ENCODE assay signal across 8 mouse cellular contexts in genomic region chr1:60098839-60099238, GRCm38 (mm10). TPM values are rescaled to one million over a fixed set of nuclear protein-coding genes. Genes with fewer than 3 reads are reported as not detected.
DNase-seq lines count a peak whose midpoint lies in the region; ATAC-seq and TF ChIP-seq lines count a peak whose summit lies in the region.

No protein-coding gene starts in this region.

- no peaks in the 10 kb centered on the region for H3K27me3 ChIP-seq in ES-Bruce4 (ENCODE audit: control insufficient read depth, insufficient read depth, low read length, poor library complexity, severe bottlenecking)
- H3K27me3 ChIP-seq in embryonic facial prominence, embryonic 10.5 days (replicated peaks; ENCODE audit: low read depth, poor library complexity, severe bottlenecking): no peaks in the 10 kb centered on the region
- no peaks in the 10 kb centered on the region for H3K27me3 ChIP-seq in midbrain, embryonic 14.5 days (ENCODE audit: control insufficient read depth, insufficient read depth, low read length)

- no peak for TF ChIP-seq EP300 in ES-Bruce4 (IDR thresholded peaks at IDR 0.05; ENCODE audit: insufficient read depth, low read depth, low read length)

- H3K4me2 ChIP-seq in midbrain, embryonic 14.5 days (ENCODE audit: low read length): peak overlapping the region; percentile 62

- no peak overlapping the region for H3K27ac ChIP-seq in ES-Bruce4 (ENCODE audit: insufficient read depth, low read length)
- H3K27ac ChIP-seq in embryonic facial prominence, embryonic 10.5 days (replicated peaks): 0 out of 2 replicates have a peak overlapping the region, but pooled peaks have one; percentile 97
- H3K27ac ChIP-seq in midbrain, embryonic 14.5 days (replicated peaks; ENCODE audit: low read depth, low read length): peak overlapping the region; percentile 99

- 17% methylated on average over 9 of the region's 9 CpGs for WGBS in embryonic facial prominence, embryonic 10.5 days
- 11% methylated on average over 9 of the region's 9 CpGs for WGBS in midbrain, embryonic 14.5 days

- no peak for TF ChIP-seq CTCF in ES-Bruce4 (IDR thresholded peaks at IDR 0.05; ENCODE audit: low read depth, low read length)

- intact Hi-C loops in heart, postnatal 25 days (cut with DNase I): loop anchor here (5.0 kb wide), 1 partner anchor 217 kb away; no protein-coding TSS in a partner anchor
- intact Hi-C loops in left cerebral cortex, postnatal 14 days (cut with DNase I): loop anchor here (2.0 kb wide), 1 partner anchor 52 kb away; no protein-coding TSS in a partner anchor

- peak overlapping the region; percentile 92 for H3K9ac ChIP-seq in ES-Bruce4 (ENCODE audit: low read depth, poor library complexity, severe bottlenecking)
- peak overlapping the region; percentile 95 for H3K9ac ChIP-seq in midbrain, embryonic 14.5 days (replicated peaks; ENCODE audit: low read length)

- peak overlapping the region; percentile 99 for H3K4me3 ChIP-seq in ES-Bruce4 (ENCODE audit: low read depth, low read length)
- H3K4me3 ChIP-seq in embryonic facial prominence, embryonic 10.5 days: peak overlapping the region; percentile 95
- H3K4me3 ChIP-seq in midbrain, embryonic 14.5 days (replicated peaks; ENCODE audit: low read depth, low read length): peak overlapping the region; percentile 94

- TF ChIP-seq POLR2A in ES-Bruce4 (IDR thresholded peaks at IDR 0.05; ENCODE audit: insufficient read depth, low read length): no peak

- no peaks in the 10 kb centered on the region for H3K4me1 ChIP-seq in ES-Bruce4 (ENCODE audit: control insufficient read depth, insufficient read depth, low read length)
- peaks cover 13% of the 10 kb centered on the region for H3K4me1 ChIP-seq in embryonic facial prominence, embryonic 10.5 days
- H3K4me1 ChIP-seq in midbrain, embryonic 14.5 days (ENCODE audit: control insufficient read depth, insufficient read depth, low read length): peaks cover 7% of the 10 kb centered on the region

- H3K9me3 ChIP-seq in ES-Bruce4 (replicated peaks; ENCODE audit: control insufficient read depth, insufficient read depth, low read length, poor library complexity, severe bottlenecking): no peaks in the 10 kb centered on the region
- no peaks in the 10 kb centered on the region for H3K9me3 ChIP-seq in embryonic facial prominence, embryonic 10.5 days
- H3K9me3 ChIP-seq in midbrain, embryonic 14.5 days (ENCODE audit: control insufficient read depth, low read length): no peaks in the 10 kb centered on the region

- ATAC-seq in midbrain, embryonic 14.5 days (ENCODE audit: low FRiP score, low TSS enrichment): no peak

- peak; percentile 19 for DNase-seq in heart, adult 8-10 months (ENCODE audit: low spot score)
- no peak for DNase-seq in heart, postnatal 25 days (ENCODE audit: low spot score)
- DNase-seq in embryonic facial prominence, embryonic 10.5 days (ENCODE audit: low spot score): no peak
- DNase-seq in induced T-regulatory cell, adult 2 months (ENCODE audit: low read depth): peak; percentile 27
- peak; percentile 33 for DNase-seq in midbrain, embryonic 14.5 days
- DNase-seq in left cerebral cortex, postnatal 14 days (ENCODE audit: low spot score in 2 of 2): no peak
- no peak for DNase-seq in frontal cortex, postnatal 36 days (ENCODE audit: low spot score in 2 of 2)

- H3K36me3 ChIP-seq in ES-Bruce4 (ENCODE audit: control insufficient read depth, insufficient read depth, low read length, poor library complexity, severe bottlenecking): peaks cover 10% of the 10 kb centered on the region
- peaks cover 11% of the 10 kb centered on the region for H3K36me3 ChIP-seq in embryonic facial prominence, embryonic 10.5 days (replicated peaks)
- peaks cover 3% of the 10 kb centered on the region for H3K36me3 ChIP-seq in midbrain, embryonic 14.5 days (ENCODE audit: control insufficient read depth, insufficient read depth, low read length)

RNA-seq across cellular contexts. Expression of gene Wdr12, which starts 0.4 kb away (rescaled TPM):
- total RNA-seq in heart, adult 8-10 months (2022): 10 to 100 TPM; 10.8 to 12.6 (median 11.8) TPM
- 1 to 10 TPM; 9.5 to 9.6 TPM for total RNA-seq in heart, postnatal 25 days (2021)
- 81.4 and 85.9 TPM in 2 replicates for polyA plus RNA-seq in ES-Bruce4 (2011; ENCODE audit: insufficient read depth, insufficient read length, low read depth, missing spikeins)
- polyA plus RNA-seq in embryonic facial prominence, embryonic 10.5 days (2016; fragmentation: Nextera tagmentation; extraction: Ambion mirVana): 66.8 and 70.6 TPM in 2 replicates
- polyA plus RNA-seq in midbrain, embryonic 14.5 days (2014; fragmentation: Nextera tagmentation; extraction: Ambion mirVana): 45.0 and 50.6 TPM in 2 replicates
- total RNA-seq in left cerebral cortex, postnatal 14 days (2021): 10 to 100 TPM; 25.6 to 30.7 TPM

RNA-seq across cellular contexts. Expression of gene Carf, which starts 0.8 kb away (rescaled TPM):
- total RNA-seq in heart, adult 8-10 months (2022): 10 to 100 TPM in 1 of 4 experiments, 1 to 10 TPM in 3; 6.0 to 12.4 (median 7.1) TPM
- total RNA-seq in heart, postnatal 25 days (2021): 1 to 10 TPM; 6.4 to 9.0 TPM
- 18.3 and 24.8 TPM in 2 replicates for polyA plus RNA-seq in ES-Bruce4 (2011; ENCODE audit: insufficient read depth, insufficient read length, low read depth, missing spikeins)
- 5.6 and 6.0 TPM in 2 replicates for polyA plus RNA-seq in embryonic facial prominence, embryonic 10.5 days (2016; fragmentation: Nextera tagmentation; extraction: Ambion mirVana)
- polyA plus RNA-seq in midbrain, embryonic 14.5 days (2014; fragmentation: Nextera tagmentation; extraction: Ambion mirVana): 8.1 and 10.3 TPM in 2 replicates
- total RNA-seq in left cerebral cortex, postnatal 14 days (2021): 10 to 100 TPM; 23.9 to 28.6 TPM

RNA-seq across cellular contexts. Expression of gene Ica1l, which starts 55.9 kb away (rescaled TPM):
- total RNA-seq in heart, adult 8-10 months (2022): under 1 TPM; 0.23 to 0.78 (median 0.53) TPM
- total RNA-seq in heart, postnatal 25 days (2021): under 1 TPM; 0.29 to 0.45 TPM
- 0.48 and 1.2 TPM in 2 replicates for polyA plus RNA-seq in ES-Bruce4 (2011; ENCODE audit: insufficient read depth, insufficient read length, low read depth, missing spikeins)
- 0.77 and 0.88 TPM in 2 replicates for polyA plus RNA-seq in embryonic facial prominence, embryonic 10.5 days (2016; fragmentation: Nextera tagmentation; extraction: Ambion mirVana)
- polyA plus RNA-seq in midbrain, embryonic 14.5 days (2014; fragmentation: Nextera tagmentation; extraction: Ambion mirVana): 42.9 and 45.1 TPM in 2 replicates
- total RNA-seq in left cerebral cortex, postnatal 14 days (2021): 10 to 100 TPM; 38.2 to 42.1 TPM

Comparison
In these comparisons a context has a peak if more than half of its experiments do, and no peak if none do; other contexts are left out.
1. DNase-seq: peak in heart, adult 8-10 months (single experiment), induced T-regulatory cell, adult 2 months (single experiment) and midbrain, embryonic 14.5 days (single experiment); none in heart, postnatal 25 days (single experiment), embryonic facial prominence, embryonic 10.5 days (single experiment), left cerebral cortex, postnatal 14 days (0 of 2) and frontal cortex, postnatal 36 days (0 of 2).
2. RNA of gene Ica1l, which starts 55.9 kb away (total RNA-seq): 38.2 to 42.1 TPM in left cerebral cortex, postnatal 14 days; 0.23 to 0.78 TPM in heart, adult 8-10 months and 0.29 to 0.45 TPM in heart, postnatal 25 days; every median in the first group is over 10 times any median in the second.
3. Peak in every context shown above with its lines, with median percentiles within 50 percentile points of each other: H3K4me3 ChIP-seq.